ENCODE assay signal across 10 mouse cellular contexts in the genomic region with DNA sequence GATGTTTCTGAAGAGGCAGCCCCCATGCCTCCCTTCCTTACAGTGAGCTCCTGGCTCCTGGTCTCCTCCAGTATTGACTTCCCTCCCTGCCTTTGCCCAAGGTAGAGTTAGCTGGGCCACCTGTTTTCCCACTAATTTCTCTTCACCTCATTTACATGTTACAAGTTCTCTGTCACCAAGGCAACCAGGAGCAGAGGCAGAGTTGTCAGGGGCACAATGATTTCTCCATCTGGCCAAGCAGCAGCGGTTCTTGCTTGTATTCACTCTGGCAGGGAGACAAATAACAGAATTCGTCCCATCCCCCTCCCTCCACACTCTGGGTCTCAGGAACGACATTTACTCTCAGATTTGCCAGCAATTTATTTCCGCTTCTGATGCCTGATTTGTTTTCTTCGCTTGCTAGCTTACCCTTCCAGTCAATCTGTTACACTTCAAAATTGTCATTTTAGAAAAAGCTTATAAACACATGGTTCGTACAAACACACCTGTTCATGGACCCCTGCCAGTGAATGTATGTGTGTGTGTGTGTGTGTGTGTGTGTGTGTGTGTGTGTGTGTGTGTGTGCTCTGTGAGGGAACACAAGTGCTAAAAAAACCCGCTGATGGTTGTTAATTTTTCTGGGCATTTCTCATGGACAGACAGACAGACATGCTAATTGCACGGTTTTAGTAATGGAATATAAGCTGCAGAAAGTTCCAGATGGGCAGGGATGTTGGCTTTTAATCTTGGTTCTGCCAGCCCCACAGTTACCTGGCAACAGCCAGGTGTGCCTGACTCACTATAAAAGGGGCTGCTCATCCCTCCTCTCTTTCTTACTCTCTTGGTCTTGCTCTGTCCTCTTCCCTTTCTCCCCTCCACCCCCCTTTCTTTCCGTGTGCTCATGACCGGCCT.
DNase-seq lines count a peak whose midpoint lies in the region; ATAC-seq lines count a peak whose summit lies in the region.
"Had no signal": no experiment of that assay in that cellular context is flagged by ENCODE, and none has a peak within 500 bp of the region (broad histone marks: within the 10 kb centered on the region; RNA-seq: fewer than 3 reads in every experiment).

No protein-coding gene starts in this region.

- no peak overlapping the region for H3K4me3 ChIP-seq in neural tube, embryonic 11.5 days (ENCODE audit: low read depth, low read length)
- H3K4me3 ChIP-seq in hindbrain, embryonic 12.5 days: no peak overlapping the region
- no peak overlapping the region for H3K4me3 ChIP-seq in limb, embryonic 13.5 days
- H3K4me3 ChIP-seq: embryonic facial prominence, embryonic 15.5 days had no signal

- no peak for ATAC-seq in neural tube, embryonic 11.5 days (ENCODE audit: insufficient read depth, low FRiP score, low TSS enrichment)
- peak; percentile 76 for ATAC-seq in hindbrain, embryonic 12.5 days (ENCODE audit: low FRiP score)
- peak; percentile 44 for ATAC-seq in limb, embryonic 13.5 days (ENCODE audit: low FRiP score, low read depth)
- no peak for ATAC-seq in monocyte, adult 5-6 weeks (replicated peaks; ENCODE audit: insufficient number of reproducible peaks, low FRiP score, low TSS enrichment, poor library complexity, severe bottlenecking)
- ATAC-seq: inflammation-experienced regulatory T-cells, adult 6 months had no signal

- no peak overlapping the region for H3K27ac ChIP-seq in neural tube, embryonic 11.5 days (ENCODE audit: low read depth, low read length)
- H3K27ac ChIP-seq in hindbrain, embryonic 12.5 days: no peak overlapping the region
- H3K27ac ChIP-seq in limb, embryonic 13.5 days: peak overlapping the region; percentile 10; the same call in 1 of the 2 replicates
- H3K27ac ChIP-seq: embryonic facial prominence, embryonic 15.5 days had no signal

- no peaks in the 10 kb centered on the region for H3K36me3 ChIP-seq in neural tube, embryonic 11.5 days (ENCODE audit: control insufficient read depth, insufficient read depth, low read length)
- no peaks in the 10 kb centered on the region for H3K36me3 ChIP-seq in hindbrain, embryonic 12.5 days
- H3K36me3 ChIP-seq in limb, embryonic 13.5 days: no peaks in the 10 kb centered on the region
- H3K36me3 ChIP-seq: embryonic facial prominence, embryonic 15.5 days had no signal

- H3K9me3 ChIP-seq in neural tube, embryonic 11.5 days (ENCODE audit: control insufficient read depth, low read length): no peaks in the 10 kb centered on the region
- no peaks in the 10 kb centered on the region for H3K9me3 ChIP-seq in hindbrain, embryonic 12.5 days (replicated peaks)
- no peaks in the 10 kb centered on the region for H3K9me3 ChIP-seq in limb, embryonic 13.5 days
- H3K9me3 ChIP-seq: embryonic facial prominence, embryonic 15.5 days had no signal

- H3K27me3 ChIP-seq in neural tube, embryonic 11.5 days (ENCODE audit: control insufficient read depth, insufficient read depth, low read length): no peaks in the 10 kb centered on the region
- no peaks in the 10 kb centered on the region for H3K27me3 ChIP-seq in hindbrain, embryonic 12.5 days
- no peaks in the 10 kb centered on the region for H3K27me3 ChIP-seq in limb, embryonic 13.5 days
- H3K27me3 ChIP-seq: embryonic facial prominence, embryonic 15.5 days had no signal

- H3K4me2 ChIP-seq in neural tube, embryonic 11.5 days (ENCODE audit: low read depth): no peak overlapping the region
- H3K4me2 ChIP-seq in hindbrain, embryonic 12.5 days (replicated peaks): no peak overlapping the region
- H3K4me2 ChIP-seq in limb, embryonic 13.5 days (replicated peaks): peak overlapping the region; percentile 14; the same call in 1 of the 2 replicates
- H3K4me2 ChIP-seq: embryonic facial prominence, embryonic 15.5 days had no signal

- no peak overlapping the region for H3K9ac ChIP-seq in neural tube, embryonic 11.5 days (ENCODE audit: low read length)
- H3K9ac ChIP-seq in hindbrain, embryonic 12.5 days: no peak overlapping the region
- H3K9ac ChIP-seq in limb, embryonic 13.5 days: no peak overlapping the region
- H3K9ac ChIP-seq: embryonic facial prominence, embryonic 15.5 days had no signal

- 49% methylated on average over 10 of the region's 10 CpGs for WGBS in neural tube, embryonic 11.5 days
- 38% methylated on average over 10 of the region's 10 CpGs for WGBS in hindbrain, embryonic 12.5 days
- 44% methylated on average over 10 of the region's 10 CpGs for WGBS in limb, embryonic 13.5 days

- H3K4me1 ChIP-seq in neural tube, embryonic 11.5 days (ENCODE audit: control insufficient read depth, insufficient read depth, low read length): peaks cover 3% of the 10 kb centered on the region; the same call in 1 of the 2 replicates
- peaks cover 17% of the 10 kb centered on the region for H3K4me1 ChIP-seq in hindbrain, embryonic 12.5 days
- peaks cover 12% of the 10 kb centered on the region; the same call in 1 of the 2 replicates for H3K4me1 ChIP-seq in limb, embryonic 13.5 days

- peak; percentile 52 for DNase-seq in neural tube, embryonic 11.5 days (ENCODE audit: low spot score)
- no peak for DNase-seq in neural tube, embryonic 10.5 days (ENCODE audit: extremely low spot score, low spot score)
- DNase-seq in right cerebral cortex, postnatal 36 days (ENCODE audit: low spot score in 2 of 2): peak; percentile 18 to 28
- no peak for DNase-seq in kidney, postnatal 14 days
- no peak for DNase-seq in ovary, postnatal 36 days (ENCODE audit: low spot score)

Comparison
In these comparisons a context has a peak if more than half of its experiments do, and no peak if none do; other contexts are left out.
1. DNase-seq: peak in neural tube, embryonic 11.5 days (single experiment) and right cerebral cortex, postnatal 36 days (2 of 2); none in neural tube, embryonic 10.5 days (single experiment), kidney, postnatal 14 days (single experiment) and ovary, postnatal 36 days (single experiment).
2. ATAC-seq: peak in hindbrain, embryonic 12.5 days (single experiment) and limb, embryonic 13.5 days (single experiment); none in neural tube, embryonic 11.5 days (single experiment) and monocyte, adult 5-6 weeks (single experiment).